Mouse (Mus musculus): ENCODE results near the gene Tmem104. TPM values are rescaled to one million over a fixed set of nuclear protein-coding genes. Genes with fewer than 3 reads are reported as not detected.

The Tmem104 gene
- polyA plus RNA-seq, 1 experiment = 15.5 TPM

DNA sequence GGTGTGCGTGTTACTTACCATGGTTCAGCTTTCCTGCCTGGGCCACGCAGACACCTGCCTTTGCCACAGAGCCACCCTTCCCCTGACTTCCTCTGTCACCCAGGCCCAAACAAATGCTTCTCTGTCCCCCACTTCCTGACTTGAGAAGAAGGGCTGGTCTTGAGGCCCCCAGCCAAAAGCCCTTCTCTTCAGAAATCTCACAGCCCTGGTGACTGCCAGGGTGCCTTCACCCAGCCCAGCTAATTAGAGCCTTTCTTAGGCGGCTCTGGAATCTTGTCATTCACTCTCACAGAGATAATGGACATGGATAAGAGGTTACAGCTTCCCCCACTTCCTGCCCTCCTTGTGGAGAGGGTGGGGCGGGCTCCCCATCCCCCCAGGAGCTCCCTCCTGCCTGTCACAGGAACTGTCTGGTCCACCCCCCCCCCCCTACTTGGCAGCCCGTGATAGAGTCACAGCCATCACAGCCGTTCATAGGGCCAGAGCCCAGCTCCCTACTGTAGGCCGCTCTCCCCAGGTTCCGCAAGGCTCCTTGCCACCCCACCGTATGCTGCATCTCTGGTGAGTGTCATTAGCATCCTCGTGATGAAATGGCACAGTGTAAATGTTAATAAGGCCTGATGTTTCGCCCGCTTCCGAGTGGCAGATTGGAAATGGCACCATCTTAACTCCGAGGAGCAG, 39.7 kb downstream of the Tmem104 start:
- H3K4me2 ChIP-seq (ENCODE audit: low read depth) = no peak overlapping the region
- no peak overlapping the region for H3ac ChIP-seq (ENCODE audit: control insufficient read depth, insufficient read length)
- H3K27me3 ChIP-seq (ENCODE audit: control insufficient read depth, insufficient read depth, insufficient read length) = no peaks in the 10 kb centered on the region
- no peak overlapping the region for H3K4me3 ChIP-seq
- H3K36me3 ChIP-seq (ENCODE audit: control insufficient read depth, insufficient read depth) = no peaks in the 10 kb centered on the region
- H3K79me2 ChIP-seq (ENCODE audit: control insufficient read depth, insufficient read depth) = no peaks in the 10 kb centered on the region
- no peak for TF ChIP-seq SRF (IDR thresholded peaks at IDR 0.05; ENCODE audit: control insufficient read depth, insufficient read length, low read depth)
- no peak for TF ChIP-seq MAX (IDR thresholded peaks at IDR 0.05; ENCODE audit: low read depth)
- TF ChIP-seq MYOD1 (IDR thresholded peaks at IDR 0.05; ENCODE audit: control insufficient read depth in 1 of 3, insufficient read length in 2 of 3, low read depth in 2 of 3) = no peak
- no peak for TF ChIP-seq TCF3 (IDR thresholded peaks at IDR 0.05; ENCODE audit: insufficient read length, low read depth)
- no peak for TF ChIP-seq CEBPB (IDR thresholded peaks at IDR 0.05; ENCODE audit: insufficient read depth, poor library complexity, severe bottlenecking)
- TF ChIP-seq USF1 (IDR thresholded peaks at IDR 0.05; ENCODE audit: low read depth) = no peak
- TF ChIP-seq MYOG (IDR thresholded peaks at IDR 0.05; ENCODE audit: control insufficient read depth in 1 of 3, insufficient read depth in 1 of 3, insufficient read length in 2 of 3, low read depth in 2 of 3) = no peak
- TF ChIP-seq REST (IDR thresholded peaks at IDR 0.05; ENCODE audit: insufficient read depth, insufficient read length) = no peak

DNA sequence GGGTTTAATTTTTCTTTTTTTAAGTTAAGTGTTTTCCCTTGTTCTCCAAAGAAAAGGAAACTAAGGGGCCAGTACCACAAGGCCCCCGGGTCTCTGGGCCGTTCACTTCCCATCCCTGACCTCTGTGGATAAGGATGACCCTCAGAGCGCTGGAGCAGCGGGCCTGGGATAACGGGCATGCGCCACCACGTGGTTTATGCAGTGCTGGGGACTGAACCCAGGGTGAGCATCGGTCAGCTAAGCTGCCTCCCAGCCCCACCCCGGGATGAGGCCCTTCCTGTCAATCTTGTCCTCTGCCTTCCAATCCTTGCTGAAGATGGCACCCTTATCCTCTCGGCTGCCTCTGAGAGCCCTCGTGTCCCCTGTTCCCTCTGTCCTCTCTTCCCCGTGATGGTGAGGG, 40.4 kb downstream of the Tmem104 start:
- Histone ChIP-seq H3K4me2 (ENCODE audit: low read depth) (no peak overlapping the region), H3ac (ENCODE audit: control insufficient read depth, insufficient read length) (no peak overlapping the region), H3K4me3 (no peak overlapping the region), H3K79me2 (ENCODE audit: control insufficient read depth, insufficient read depth) (no peaks in the 10 kb centered on the region), H3K36me3 (ENCODE audit: control insufficient read depth, insufficient read depth) (no peaks in the 10 kb centered on the region), H3K27me3 (ENCODE audit: control insufficient read depth, insufficient read depth, insufficient read length) (no peaks in the 10 kb centered on the region)
- TF ChIP-seq MYOD1 (IDR thresholded peaks at IDR 0.05; ENCODE audit: control insufficient read depth in 1 of 3, insufficient read length in 2 of 3, low read depth in 2 of 3) = no peak
- TF ChIP-seq REST (IDR thresholded peaks at IDR 0.05; ENCODE audit: insufficient read depth, insufficient read length) = no peak
- TF ChIP-seq TCF12 (IDR thresholded peaks at IDR 0.05; ENCODE audit: insufficient read depth, poor library complexity, severe bottlenecking) = no peak
- no peak for TF ChIP-seq MYOG (IDR thresholded peaks at IDR 0.05; ENCODE audit: control insufficient read depth in 1 of 3, insufficient read depth in 1 of 3, insufficient read length in 2 of 3, low read depth in 2 of 3)
- no peak for TF ChIP-seq POLR2AphosphoS2 (IDR thresholded peaks at IDR 0.05; ENCODE audit: insufficient read length, low read depth)
- TF ChIP-seq TCF3 (IDR thresholded peaks at IDR 0.05; ENCODE audit: insufficient read length, low read depth) = no peak
- no peak for TF ChIP-seq MAX (IDR thresholded peaks at IDR 0.05; ENCODE audit: low read depth)
- no peak for TF ChIP-seq USF1 (IDR thresholded peaks at IDR 0.05; ENCODE audit: low read depth)
- TF ChIP-seq CEBPB (IDR thresholded peaks at IDR 0.05; ENCODE audit: insufficient read depth, poor library complexity, severe bottlenecking) = no peak
- no peak for TF ChIP-seq POLR2A (IDR thresholded peaks at IDR 0.05; ENCODE audit: insufficient read length, low read depth)
- no peak for TF ChIP-seq SRF (IDR thresholded peaks at IDR 0.05; ENCODE audit: control insufficient read depth, insufficient read length, low read depth)
- no peak for TF ChIP-seq E2F4 (IDR thresholded peaks at IDR 0.05; ENCODE audit: insufficient read depth)

DNA sequence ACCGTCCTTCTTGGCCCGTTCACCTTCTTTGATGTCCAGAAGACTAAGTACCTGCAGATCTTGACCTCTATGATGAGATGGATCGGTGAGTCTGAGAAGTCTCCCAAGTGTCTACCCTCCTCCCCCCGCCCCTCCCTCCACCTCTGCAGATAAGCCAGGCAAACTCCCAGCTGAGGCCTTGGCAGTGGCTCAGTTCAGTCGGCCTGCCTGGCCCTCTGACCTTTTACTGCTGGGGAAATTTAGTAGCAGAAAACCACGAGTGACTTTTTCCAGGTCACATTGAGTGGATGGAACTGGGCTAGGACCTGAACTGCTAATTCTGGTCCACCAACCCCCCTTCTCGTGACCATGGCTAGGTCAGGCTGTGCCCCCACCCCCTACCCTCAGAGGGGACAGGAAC, 41.1 kb downstream of the Tmem104 start:
- Histone ChIP-seq H3K36me3 (ENCODE audit: control insufficient read depth, insufficient read depth) (no peaks in the 10 kb centered on the region), H3K27me3 (ENCODE audit: control insufficient read depth, insufficient read depth, insufficient read length) (no peaks in the 10 kb centered on the region), H3ac (ENCODE audit: control insufficient read depth, insufficient read length) (no peak overlapping the region), H3K4me2 (ENCODE audit: low read depth) (no peak overlapping the region), H3K4me3 (no peak overlapping the region), H3K79me2 (ENCODE audit: control insufficient read depth, insufficient read depth) (no peaks in the 10 kb centered on the region)
- TF ChIP-seq POLR2A (IDR thresholded peaks at IDR 0.05; ENCODE audit: insufficient read length, low read depth) (no peak), USF1 (IDR thresholded peaks at IDR 0.05; ENCODE audit: low read depth) (no peak), POLR2AphosphoS2 (IDR thresholded peaks at IDR 0.05; ENCODE audit: insufficient read length, low read depth) (no peak), MYOG (IDR thresholded peaks at IDR 0.05; ENCODE audit: control insufficient read depth in 1 of 3, insufficient read depth in 1 of 3, insufficient read length in 2 of 3, low read depth in 2 of 3) (no peak), MYOD1 (IDR thresholded peaks at IDR 0.05; ENCODE audit: control insufficient read depth in 1 of 3, insufficient read length in 2 of 3, low read depth in 2 of 3) (no peak), REST (IDR thresholded peaks at IDR 0.05; ENCODE audit: insufficient read depth, insufficient read length) (no peak), TCF3 (IDR thresholded peaks at IDR 0.05; ENCODE audit: insufficient read length, low read depth) (no peak), SRF (IDR thresholded peaks at IDR 0.05; ENCODE audit: control insufficient read depth, insufficient read length, low read depth) (no peak), TCF12 (IDR thresholded peaks at IDR 0.05; ENCODE audit: insufficient read depth, poor library complexity, severe bottlenecking) (no peak), MAX (IDR thresholded peaks at IDR 0.05; ENCODE audit: low read depth) (no peak)

DNA sequence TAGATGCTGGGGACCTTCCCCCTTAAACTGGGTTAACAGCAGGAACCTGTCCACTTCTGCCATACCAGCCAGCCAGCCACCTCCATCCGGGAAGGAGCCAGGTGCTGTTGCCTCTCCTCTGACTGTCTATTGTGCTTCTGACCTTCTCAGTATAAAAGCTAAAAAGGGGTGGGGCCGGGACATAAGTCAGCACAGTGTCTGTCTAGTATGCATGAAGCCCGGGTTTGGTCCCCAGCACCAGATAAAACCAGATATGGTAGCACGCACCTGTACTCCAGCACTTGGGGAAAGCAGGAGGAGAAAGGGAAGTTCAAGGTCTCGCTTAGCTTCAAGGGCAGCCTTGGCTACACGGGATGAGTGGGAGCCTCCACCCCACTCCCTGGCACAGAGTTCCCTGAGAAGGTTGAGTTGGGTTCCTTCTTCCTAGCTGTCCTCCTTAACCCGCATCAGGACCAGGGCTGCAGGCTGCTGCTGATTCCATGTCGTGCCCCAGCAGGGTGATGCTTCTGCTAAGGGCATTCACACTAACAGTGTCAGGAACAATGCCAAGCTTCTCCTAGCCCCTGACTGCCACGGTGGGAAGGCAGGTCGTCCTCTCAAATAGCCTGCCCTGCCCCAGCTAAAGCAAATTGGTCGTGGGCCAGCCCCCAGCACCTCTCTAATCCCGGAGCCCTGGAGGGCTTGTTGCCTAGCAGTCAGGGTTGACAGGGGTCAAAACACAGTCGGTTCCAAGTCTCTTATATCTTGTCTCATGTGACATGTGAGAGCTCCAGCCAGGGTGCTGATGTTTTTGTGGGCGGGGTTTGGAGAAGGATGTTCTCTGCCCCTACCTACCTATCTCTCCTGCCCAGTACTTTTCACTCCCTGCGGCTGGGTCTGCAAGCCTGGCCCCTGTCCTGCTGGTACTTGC, 42.0 kb downstream of the Tmem104 start:
- no peak overlapping the region for H3ac ChIP-seq (ENCODE audit: control insufficient read depth, insufficient read length)
- H3K36me3 ChIP-seq (ENCODE audit: control insufficient read depth, insufficient read depth) = no peaks in the 10 kb centered on the region
- no peak overlapping the region for H3K4me3 ChIP-seq
- TF ChIP-seq E2F4 (IDR thresholded peaks at IDR 0.05; ENCODE audit: insufficient read depth) (no peak), REST (IDR thresholded peaks at IDR 0.05; ENCODE audit: insufficient read depth, insufficient read length) (no peak), MAX (IDR thresholded peaks at IDR 0.05; ENCODE audit: low read depth) (no peak), MYOD1 (IDR thresholded peaks at IDR 0.05; ENCODE audit: control insufficient read depth in 1 of 3, insufficient read length in 2 of 3, low read depth in 2 of 3) (no peak), TCF3 (IDR thresholded peaks at IDR 0.05; ENCODE audit: insufficient read length, low read depth) (no peak), POLR2A (IDR thresholded peaks at IDR 0.05; ENCODE audit: insufficient read length, low read depth) (no peak), POLR2AphosphoS2 (IDR thresholded peaks at IDR 0.05; ENCODE audit: insufficient read length, low read depth) (no peak), SRF (IDR thresholded peaks at IDR 0.05; ENCODE audit: control insufficient read depth, insufficient read length, low read depth) (no peak), MYOG (IDR thresholded peaks at IDR 0.05; ENCODE audit: control insufficient read depth in 1 of 3, insufficient read depth in 1 of 3, insufficient read length in 2 of 3, low read depth in 2 of 3) (no peak), CEBPB (IDR thresholded peaks at IDR 0.05; ENCODE audit: insufficient read depth, poor library complexity, severe bottlenecking) (no peak), USF1 (IDR thresholded peaks at IDR 0.05; ENCODE audit: low read depth) (no peak), TCF12 (IDR thresholded peaks at IDR 0.05; ENCODE audit: insufficient read depth, poor library complexity, severe bottlenecking) (no peak)
- H3K4me2 ChIP-seq (ENCODE audit: low read depth) = no peak overlapping the region
- no peaks in the 10 kb centered on the region for H3K27me3 ChIP-seq (ENCODE audit: control insufficient read depth, insufficient read depth, insufficient read length)
- H3K79me2 ChIP-seq (ENCODE audit: control insufficient read depth, insufficient read depth) = no peaks in the 10 kb centered on the region

All from myocyte (in vitro differentiated cells).